Mouse (Mus musculus): Measurements from ENCODE around the gene Lhx4. TPM values are rescaled to one million over a fixed set of nuclear protein-coding genes. Genes with fewer than 3 reads are reported as not detected.

Gene Lhx4
- total RNA-seq, 1 experiment from 2014 or later, result not detected

DNA sequence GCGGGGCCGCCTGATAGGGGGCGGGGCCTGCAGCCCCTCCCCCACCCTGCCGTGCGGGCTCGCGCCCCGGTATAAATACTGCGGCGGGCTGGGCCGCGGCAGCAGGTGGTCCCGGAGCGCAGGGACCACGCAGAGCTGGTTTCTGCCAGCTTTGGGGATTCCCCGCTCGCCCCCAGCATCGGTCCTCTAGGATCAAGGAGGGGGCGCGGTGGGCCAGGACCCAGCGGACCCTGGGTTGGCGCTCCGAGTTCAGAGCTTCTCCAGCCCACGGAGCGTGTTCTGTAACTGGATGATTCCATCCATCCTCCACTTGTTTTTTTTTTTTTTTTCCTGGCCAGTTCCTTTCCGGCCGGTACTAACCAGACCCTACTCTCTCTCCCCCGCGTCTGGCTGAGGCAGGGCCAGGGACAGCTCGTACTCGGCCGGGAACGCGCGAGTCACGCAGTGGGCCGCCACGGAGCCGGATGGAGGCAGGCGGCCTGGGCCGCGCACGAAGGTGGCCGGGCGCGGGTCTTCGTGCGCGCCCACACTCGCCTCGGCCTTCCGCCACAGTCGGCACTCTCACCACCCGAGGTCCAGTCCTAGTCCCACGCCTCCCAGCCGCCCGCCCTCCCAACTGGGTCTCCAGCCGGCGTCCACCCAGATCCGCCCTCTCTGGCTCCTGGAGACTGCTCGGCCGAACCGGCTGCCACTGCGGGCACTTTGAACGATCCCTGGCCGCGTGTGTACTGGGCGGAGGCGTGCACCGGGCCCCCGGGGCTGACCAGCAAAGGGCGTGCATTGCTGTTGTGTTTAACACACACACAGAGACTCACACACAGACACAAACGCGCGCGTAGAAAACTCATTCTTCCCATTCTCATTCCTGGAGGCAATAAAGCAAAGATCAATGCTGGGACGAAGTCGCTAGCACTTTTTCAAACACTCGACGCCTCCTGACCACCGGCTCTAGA, 8.8 kb downstream of the Lhx4 start:
- DNase-seq, result peak; percentile 43

DNA sequence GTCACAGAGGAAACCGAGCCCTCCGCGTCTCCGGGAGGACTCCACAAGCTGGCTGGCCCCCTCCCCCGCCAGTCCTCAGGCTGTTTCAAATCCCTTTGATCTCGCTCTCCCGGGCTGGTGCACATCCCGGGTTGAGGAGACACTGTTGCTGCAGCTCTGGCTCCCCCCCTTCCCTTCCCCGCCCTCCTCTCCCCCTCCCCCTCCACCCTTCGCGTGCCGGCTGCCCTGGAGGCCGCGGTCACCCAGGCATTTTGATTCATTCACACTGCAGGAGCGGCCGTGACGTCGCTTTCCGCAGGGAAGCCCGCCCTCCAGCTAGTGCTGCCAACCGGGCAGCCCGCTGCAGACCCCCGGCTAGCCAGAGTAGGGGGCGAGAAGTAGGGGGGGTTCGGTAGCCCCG, 9.5 kb downstream of the Lhx4 start:
- DNase-seq, result peak; percentile 35

DNA sequence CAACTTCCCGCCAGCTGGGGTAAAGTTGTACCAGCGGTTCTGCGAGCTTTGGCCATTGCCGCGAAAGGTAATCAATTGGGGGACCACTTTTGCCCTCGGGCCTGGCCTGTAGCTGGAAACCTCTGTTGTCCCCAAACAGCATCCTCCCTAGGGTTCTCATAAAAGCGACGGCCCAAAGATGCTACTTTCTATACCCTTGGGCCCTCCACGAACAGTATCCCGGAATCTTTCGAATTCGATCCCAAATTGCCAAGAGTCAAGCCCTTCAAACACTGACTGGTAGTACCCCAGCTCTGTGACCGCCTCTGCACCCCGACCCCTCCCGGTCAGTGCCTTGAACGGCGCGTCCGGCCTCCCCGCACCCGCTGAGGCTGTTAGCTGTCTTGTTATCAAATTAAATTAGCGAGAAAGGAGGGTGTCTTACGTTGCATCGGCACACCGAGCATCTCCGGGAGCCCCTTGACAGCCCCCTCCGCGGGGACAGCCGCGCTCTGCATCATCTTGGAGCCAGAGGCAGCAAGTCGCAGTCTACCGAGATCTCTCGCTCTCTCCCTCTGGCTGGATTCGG, 10.0 kb downstream of the Lhx4 start:
- DNase-seq, result no peak

DNA sequence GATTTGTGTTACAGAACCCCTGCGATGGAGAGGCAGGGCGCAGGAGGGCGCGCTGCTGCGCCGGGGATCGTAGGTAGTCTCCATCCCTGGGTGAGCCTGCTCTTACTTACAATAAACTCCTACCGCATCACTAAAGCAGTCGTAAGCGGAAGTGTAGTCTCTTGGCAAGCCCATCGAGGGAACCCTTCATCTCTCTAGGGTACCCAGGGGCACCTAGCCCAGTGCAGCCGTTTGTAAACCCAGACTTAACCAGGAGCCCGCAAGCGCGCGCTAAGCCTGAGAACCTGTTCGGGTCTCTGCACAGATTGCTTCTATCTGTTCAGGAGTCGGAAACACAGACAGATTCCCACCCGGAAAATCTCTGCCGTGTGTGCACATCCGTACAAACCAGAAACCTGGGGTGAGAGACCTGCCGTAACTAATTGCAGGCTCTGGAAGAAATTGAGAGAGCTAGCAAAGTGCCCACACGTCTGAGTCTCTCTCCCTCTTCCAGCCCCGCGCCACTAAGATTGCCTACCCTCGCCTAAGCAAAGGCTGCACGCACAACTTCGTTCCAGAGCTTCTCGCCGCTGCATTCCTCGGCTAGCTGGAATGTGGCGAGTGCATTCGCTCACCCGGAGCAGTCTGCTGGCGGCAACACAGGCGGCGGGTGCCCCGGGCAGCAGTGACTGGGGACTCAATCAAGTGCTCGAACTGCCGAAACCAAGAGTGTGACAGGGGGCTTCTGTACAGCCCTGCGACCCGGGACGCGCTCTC, 10.7 kb downstream of the Lhx4 start:
- peak; percentile 22 for DNase-seq

DNA sequence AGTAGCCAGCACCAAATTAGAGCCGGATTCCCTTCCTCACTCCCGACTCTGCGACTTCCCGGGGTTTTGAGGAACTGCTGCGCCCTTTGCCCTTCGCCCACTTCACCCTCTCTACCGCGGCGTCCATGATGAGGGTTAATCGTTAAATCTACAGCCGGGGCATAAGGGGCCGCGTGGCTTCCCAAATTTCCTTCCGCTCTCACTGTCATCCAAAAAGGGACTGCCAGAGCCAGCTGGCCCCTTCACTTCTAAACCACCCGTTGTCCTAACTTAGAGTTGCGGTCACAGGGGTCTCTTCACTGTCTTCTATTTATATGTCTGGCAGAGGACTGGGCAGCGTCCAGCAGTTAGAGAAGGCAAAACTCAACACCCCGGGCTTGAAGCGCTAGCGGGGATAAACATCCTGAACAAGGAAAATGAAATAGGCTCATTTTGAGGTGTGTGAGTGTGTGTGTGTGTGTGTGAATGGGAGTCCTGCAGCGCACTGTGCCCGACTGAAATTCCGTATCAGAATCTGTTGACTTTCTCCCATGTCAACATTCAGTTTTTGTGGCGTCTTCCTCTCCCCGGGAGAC, 13.6 kb downstream of the Lhx4 start:
- no peak for DNase-seq

DNA sequence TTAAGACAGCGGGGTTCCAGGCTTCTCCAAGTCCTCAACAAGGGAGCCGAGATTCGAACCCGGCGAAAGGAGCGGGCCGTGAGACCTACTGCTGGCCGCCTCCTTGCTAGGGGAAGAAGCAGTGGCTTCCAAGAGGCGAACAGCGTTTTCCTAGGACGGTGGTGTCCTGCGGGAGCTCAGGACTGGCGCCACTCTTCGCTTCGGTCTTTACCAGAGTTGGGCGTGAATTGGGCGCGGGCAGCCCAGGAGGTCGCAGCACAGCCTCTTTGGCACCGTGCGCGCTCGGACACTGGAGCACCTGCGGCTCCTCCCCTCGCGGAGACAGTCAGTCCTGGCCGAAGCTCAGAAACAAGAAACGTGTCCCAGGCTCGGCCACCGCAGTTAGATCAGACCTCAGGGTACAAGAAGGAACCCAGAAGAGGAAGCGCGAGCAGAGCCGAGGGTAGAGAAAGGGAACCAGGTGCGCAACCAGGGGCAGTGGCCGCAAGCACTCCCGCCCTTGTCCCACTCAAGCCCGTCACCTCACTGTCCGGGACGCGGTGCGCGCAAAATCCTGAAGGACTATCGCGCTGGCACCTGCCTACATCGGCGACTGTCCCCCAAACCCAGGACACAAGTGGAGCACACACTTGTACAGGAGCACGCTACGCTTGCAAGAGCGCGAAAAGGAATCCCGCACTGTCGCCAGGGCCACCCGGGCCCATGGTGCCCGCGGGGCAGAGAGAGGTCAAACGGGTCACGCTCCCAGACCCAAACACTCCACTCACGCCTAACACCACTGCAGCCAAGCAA, 14.3 kb downstream of the Lhx4 start:
- no peak for DNase-seq

DNA sequence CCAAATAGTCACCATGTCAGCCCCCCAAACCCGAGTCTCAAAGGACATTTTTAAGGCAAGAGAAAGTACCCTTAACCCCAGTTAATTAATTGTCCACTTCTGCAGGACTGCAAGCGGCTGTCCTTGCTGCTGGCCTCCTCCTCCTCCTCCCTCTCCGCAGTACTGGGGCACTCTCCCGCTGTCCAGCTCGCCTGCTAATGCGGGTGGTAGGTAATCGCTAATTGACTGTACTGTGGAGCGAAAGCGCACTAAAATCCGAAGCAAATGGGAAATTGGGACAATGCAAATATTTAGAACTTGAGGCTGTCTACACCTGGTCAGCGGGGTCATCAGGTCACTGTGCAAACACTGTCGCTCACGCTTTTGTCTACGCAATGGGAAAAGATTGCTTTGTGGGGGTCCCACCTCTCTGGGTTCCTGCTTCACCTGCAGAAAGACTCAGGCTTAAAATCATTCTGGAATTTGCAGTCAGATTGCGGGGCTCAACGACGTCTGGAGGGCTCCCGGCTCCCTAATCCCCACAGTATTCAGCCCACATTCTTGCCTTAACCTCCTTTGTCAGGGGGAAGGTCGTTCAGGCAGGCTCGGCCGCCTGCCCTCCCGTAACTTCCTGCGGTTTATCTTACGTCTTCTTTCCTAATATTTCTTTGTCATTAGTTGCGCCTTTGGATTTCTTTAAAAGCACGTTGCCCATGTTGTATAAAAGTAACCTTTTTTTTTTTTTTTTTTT, 15.2 kb downstream of the Lhx4 start:
- no peak for DNase-seq

DNA sequence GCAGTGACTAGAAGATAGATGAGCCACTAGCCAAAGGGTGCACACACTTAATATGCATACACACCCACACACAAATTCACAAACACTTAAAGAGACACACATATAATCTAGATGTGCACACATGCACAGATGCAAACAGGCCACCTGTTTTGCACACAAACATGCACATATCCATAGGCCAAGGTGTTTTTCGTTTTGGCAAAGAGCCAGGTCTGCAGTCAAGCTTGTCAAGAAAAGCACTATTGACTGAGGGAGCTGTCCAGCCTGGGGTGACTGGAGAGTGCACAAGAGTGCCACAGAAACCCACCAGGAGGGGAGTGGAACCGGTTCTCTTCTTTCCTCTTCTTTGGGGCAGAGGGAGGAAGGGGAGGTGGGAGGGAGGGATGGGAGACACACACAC, 20.3 kb downstream of the Lhx4 start:
- DNase-seq, result no peak

DNA sequence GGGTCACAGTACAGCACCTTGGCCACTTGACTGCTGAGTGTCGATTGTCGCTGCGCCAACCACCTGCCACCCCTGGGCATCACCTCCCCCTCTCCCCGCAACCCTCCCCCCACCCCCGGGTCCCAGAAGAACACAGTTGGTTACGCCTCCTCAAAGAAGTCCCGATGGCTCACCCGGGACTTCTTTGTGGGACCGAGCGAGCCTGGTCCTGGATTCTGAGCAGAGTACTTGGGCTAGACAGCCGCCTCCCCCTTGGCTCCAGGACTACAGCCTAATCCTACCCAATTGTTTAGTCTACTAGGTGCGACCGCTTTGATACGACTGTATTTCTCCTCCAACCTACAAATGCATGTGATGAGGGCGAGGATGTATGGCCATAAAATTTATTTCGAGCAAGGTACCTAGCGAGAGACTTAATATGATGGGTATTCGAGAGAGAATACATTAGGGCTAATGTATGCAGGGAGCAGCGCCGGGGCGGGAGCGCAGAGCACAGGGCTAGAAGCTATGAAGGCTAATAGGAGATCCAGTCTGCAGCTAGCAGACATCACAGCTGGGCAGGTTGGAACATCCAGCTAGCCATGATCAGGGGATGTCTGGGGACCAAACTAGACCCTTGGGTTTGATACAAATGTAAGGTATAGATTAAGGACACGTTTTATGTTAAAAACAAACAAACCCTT, 22.2 kb downstream of the Lhx4 start:
- DNase-seq, result no peak

DNA sequence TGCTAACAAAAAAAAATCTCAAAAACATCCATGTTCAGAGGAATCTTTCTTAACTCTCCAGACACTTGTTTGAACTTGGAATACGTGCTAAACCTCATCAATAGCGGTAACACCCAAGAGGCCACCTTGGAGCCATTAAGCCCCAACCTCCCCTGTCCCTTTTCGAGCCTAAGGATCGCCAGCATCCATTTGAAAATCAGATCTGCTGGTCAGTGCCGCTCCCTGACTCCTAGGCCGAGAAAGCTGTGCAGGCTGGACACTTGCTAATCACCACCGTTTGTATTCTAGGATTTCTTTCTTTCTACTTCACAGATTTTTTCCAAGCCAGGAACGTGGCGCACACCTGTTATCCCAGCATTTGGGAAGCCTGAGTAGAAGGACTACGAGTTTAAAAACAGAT, 23.7 kb downstream of the Lhx4 start:
- no peak for DNase-seq

DNA sequence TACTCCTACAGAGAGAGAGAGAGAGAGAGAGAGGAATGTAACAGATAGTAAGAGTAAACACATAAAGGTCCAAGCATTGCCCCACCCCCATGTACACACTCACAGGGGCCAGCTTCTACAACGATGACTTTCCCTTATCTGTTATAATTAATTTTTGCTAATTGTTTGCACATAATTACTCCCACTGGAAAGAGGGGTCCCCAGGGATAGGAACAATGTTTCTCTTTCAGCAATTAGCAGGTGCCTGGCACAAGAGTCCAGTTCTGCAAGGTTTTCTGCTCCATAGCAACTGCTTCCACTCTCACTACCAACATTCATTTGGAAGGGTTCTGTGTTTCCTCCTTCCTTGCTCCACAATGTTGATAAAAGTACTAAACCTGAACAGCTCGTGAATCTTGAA, 25.6 kb downstream of the Lhx4 start:
- DNase-seq, result no peak

DNA sequence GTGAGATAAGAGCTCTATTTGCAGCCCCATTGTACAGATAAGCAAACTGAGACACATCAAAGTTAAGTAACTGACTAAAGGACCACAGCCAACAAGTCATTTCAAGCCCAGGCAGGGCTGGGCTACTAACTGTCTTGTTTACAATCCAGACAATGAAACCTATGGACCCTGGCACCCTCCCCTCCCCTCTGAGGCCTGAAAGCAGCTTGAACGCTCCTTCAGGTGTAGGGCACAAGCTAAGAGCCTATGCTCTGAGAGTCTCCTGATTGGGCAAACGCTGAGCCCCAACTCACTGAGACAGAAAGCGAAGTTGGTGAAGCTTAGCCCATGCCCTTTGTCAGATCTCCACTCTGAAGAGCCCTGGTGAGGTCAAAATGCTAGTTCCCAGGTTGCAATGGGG, 27.2 kb downstream of the Lhx4 start:
- DNase-seq, result no peak

DNA sequence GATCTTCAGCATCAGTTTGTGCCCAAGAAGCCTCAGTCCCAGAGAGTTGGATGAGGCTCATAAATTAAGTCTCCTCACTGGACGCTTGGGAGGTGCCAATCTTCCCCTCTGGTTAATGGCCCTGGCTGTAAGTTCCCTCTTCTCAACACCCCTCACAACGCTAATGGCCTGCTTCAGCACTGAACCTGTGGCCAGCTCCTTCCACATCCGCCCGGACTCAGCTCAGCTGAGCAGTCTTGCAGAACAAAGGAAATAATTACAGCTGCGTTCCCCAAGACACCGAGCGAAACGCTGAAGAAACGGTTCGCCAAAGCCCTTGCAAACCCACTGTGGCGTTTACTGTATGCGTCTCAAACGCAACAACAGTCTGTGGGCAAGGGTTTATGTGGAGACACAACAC, 29.3 kb downstream of the Lhx4 start:
- DNase-seq, result peak; percentile 78

DNA sequence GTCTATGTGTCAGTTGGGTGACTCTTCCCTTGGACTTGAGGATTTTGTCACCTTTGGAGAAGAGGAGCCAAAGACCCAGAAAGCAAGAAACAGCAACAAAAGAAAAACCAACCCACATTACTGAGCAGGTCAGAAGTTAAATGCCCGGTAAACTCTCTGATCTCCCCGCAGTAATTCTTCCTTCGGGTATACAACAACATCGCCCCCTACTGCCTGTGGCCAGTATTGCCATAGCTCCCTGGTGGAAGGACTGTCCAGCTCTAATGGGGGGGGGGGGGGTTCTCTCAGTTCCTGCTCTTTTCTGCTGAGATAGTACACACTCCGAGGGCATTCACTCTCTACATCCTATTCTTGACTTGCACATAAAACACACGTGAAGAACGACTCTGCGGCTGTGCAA, 30.0 kb downstream of the Lhx4 start:
- DNase-seq, result peak; percentile 57

DNA sequence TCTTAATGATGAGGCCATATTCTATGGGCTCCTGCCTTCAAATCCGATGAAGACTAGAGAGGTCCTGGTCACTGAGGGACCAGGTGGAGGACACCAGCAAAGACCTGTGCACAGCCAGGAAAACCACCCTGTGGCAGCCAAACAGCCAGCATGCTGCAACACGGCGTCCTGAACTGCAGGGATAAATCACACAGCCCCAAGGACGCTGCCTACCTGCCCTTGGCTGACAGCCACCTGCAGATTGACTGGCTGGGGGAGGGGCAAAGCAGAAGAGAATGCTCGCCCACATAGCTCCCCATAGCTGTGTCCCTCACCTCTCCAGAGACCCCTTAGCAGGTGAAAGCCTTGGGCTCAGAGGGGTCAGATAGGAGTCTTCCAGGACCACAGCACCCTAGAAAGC, 31.5 kb downstream of the Lhx4 start:
- no peak for DNase-seq

DNA sequence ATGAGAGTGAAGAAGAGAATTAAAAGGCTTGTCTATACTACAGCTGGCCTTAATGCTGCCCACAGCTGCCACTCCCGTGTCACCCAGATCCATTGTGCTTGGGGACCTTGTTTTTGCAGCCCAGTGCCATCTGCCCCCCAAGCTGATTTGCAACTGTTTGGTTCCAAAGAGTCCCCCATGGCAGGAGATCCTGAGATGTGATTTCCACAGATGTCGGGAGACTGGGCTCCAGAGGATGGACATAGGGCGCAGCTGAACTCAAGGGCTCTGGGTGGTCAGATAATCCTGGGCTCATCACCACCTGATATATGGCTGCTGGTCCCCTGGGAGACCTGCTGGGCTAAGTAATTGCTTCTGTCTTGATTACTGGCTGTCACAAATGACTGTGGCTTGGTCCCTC, 32.6 kb downstream of the Lhx4 start:
- no peak for DNase-seq

DNA sequence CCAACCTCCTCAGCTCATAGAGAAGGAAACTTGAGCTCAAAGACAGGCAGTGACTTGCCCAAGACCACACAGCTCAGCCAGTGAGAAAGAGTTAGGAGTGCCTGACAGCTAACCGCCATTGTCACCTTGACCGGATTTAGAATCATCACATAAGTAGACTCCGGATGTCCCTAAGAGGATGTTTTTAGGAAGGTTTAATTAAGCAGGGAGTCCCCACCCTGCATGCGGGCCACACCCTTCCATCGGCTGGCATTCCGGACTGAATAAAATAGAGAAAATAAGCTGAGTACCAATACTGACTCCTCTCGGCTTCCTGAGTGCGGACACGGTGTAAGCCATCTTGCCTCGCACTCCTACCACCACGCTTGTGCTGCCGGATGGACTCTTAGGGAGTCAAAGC, 34.2 kb downstream of the Lhx4 start:
- no peak for DNase-seq

DNA sequence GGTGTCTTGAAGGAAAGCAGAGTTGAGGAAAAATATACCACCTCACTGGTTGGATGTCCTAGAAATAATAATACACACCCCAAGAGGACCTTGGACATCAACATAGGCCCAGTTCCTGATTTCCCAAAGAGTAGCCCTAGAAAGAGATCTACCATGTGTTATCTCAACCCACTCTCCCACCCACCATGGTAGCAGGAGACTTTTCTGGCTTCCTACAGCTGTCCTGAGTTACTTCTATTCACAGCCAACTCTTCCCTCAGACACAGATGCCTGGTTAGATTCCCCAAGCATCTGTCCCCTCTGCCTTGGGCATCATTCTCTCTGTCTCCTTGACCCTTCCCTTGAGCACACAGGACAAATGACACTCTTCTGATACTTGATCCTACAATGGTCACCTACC, 36.1 kb downstream of the Lhx4 start:
- no peak for DNase-seq

DNA sequence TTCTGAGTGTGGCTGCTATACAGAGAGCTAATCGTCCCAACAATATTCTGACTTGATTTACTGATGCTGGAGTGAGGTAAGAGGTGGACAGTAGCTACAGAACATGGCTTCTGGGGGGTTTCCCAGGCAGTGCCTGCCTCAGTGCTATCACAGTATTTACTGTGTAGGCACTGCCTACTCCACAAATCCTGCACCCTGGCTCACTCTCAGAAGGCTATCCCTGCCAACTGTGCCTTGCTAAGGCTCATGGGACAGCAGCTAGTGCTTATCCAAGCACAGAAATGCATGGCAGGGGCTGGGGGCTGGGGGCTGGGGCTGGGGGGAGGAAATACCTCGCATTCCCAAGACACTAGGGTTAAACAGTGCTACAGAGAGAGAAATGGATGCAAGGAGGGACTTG, 38.2 kb downstream of the Lhx4 start:
- DNase-seq, result peak; percentile 41

DNA sequence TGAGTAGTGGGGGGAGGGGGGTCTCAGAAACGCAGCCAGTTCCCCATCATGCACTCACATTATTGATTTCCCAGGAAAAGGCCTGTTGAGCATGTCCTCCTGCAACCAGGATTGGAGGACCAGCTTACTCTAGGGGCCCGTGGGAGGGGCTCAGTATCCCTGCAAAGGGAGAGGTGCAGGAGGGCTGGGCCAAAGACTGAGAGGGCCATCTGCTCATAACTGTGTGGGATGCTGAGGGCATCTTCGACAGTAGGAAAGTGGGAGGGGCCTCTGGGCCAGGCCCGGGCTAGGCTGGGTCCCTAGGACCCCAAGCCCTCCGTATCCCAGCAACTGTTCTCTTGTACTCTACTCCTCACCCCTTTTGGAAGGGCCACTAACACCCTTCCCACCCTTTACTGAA, 47.3 kb downstream of the Lhx4 start:
- no peak for DNase-seq

DNA sequence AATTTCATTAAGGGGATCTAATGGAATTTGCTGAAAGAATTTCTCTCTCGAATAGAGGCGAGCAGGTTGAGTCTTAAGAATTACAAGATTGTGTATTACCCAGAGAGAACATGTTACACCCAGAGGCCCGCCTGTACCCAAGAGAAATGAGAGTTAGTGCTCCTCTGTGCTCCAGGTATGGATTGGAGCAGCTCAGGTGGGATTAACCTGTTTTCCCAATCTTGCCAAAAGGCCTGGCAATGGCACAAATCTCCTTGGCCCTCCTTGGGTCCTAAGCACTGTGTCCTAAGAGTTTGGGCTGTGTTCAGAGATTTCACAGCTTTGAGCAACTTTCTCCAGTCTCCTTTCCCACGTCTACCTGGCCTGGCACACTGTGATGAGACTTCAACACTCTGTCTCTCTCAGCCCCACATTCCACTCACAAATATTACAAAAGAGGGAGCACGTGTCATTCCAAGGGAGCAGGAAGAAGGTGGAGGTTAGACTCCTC, 48.2 kb downstream of the Lhx4 start:
- no peak for DNase-seq

Measured in adrenal gland, postnatal 14 days (tissue).